Mouse (Mus musculus) bone marrow, adult 2 months (tissue): ENCODE measurements around the gene Dync1i1.

ENCODE experiments used
- CTCF ChIP-seq: fragments of 200-500 bp; IDR thresholded peaks from 2 replicates; pipeline ENCODE4 v1.5.1; 2011; ENCODE audit warnings: low read length, control low read depth; ENCODE audit not compliant: control insufficient read depth, insufficient read depth
- POLR2A ChIP-seq: fragments of 200-500 bp; IDR thresholded peaks from 2 replicates; pipeline ENCODE4 v1.6.1; 2011; ENCODE audit warnings: low read depth, mild to moderate bottlenecking, control low read depth, low read length, borderline replicate concordance; ENCODE audit not compliant: control insufficient read depth

DNA sequence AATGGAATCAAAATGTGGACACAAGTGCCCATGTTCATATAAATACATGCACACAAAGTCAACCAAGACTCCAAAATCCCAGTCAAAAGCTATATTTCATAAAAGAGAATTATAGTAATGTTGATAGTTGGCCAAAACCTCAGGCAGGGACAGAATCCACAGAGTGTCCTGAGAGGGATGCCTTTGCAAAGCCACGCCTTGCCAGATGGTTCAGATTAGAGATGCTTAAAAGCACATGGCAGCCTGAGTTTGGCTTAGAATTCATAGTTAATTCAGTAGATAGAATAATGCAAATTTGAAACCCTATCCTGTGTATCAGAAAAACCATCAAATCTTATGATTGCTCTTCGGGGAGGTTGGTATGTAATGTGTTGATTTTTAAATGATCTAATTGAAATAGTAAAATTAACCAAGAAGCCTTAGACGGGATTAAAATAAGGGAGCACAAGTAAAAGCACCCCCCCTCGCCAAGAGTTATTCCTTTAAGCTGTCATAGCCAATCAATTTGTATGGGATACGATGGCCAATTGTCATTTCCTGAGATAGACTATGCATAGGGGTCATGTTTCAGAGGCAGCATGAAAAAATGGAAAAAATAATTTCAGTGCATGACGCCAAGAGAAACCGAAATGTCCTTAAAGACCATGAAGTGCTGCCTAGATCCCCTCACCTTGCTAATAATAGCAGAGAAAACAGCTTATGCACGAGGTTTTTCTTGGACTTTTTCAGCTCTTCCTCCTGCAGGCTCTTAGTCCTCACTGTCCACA lies 210.3 kb downstream of the Dync1i1 start:
- no peak for TF ChIP-seq CTCF
- TF ChIP-seq POLR2A, result no peak
